Mouse (Mus musculus): Measurements from ENCODE around the gene Rad51b.

Gene Rad51b

GRCm38 (mm10) chr12:79558711-79559110 is 261.6 kb downstream of the Rad51b start:
- POLR2A ChIA-PET, result interaction anchor here in 1 of 4 experiments (0.7 kb wide), 1 partner anchor 218 kb away, joined by 3 read pairs; no protein-coding TSS in a partner anchor

GRCm38 (mm10) chr12:79559410-79560015 is 262.4 kb downstream of the Rad51b start:
- POLR2A ChIA-PET, result no interaction called here
- CTCF ChIA-PET, result no interaction called here

More at GRCm38 (mm10) chr12:79558711-79559110, 261.6 kb downstream of the Rad51b start:
- CTCF ChIA-PET, result no interaction called here

GRCm38 (mm10) chr12:79560084-79560699 is 263.1 kb downstream of the Rad51b start:
- CTCF ChIA-PET, result no interaction called here
- POLR2A ChIA-PET, result interaction anchor here in 2 of 4 experiments (1.0 to 1.2 kb wide), 2 partner anchors 9 to 11 kb away, joined by 3 to 4 read pairs; no protein-coding TSS in a partner anchor

- CTCF ChIA-PET, result interaction anchor here in 1 of 4 experiments (0.7 kb wide), 1 partner anchor 69 kb away, joined by 5 read pairs; no protein-coding TSS in a partner anchor
Measured at GRCm38 (mm10) chr12:79560893-79561292, 263.8 kb downstream of the Rad51b start.

GRCm38 (mm10) chr12:79574159-79575040 is 277.3 kb downstream of the Rad51b start:
- ChIA-PET POLR2A (interaction anchor here in 2 of 4 experiments (0.6 to 0.7 kb wide), 2 partner anchors 9 to 41 kb away, joined by 3 read pairs; no protein-coding TSS in a partner anchor), CTCF (no interaction called here)

More at GRCm38 (mm10) chr12:79560893-79561292, 263.8 kb downstream of the Rad51b start:
- POLR2A ChIA-PET, result interaction anchor here in 2 of 4 experiments (1.0 to 1.2 kb wide), 2 partner anchors 8 to 10 kb away, joined by 3 to 4 read pairs; no protein-coding TSS in a partner anchor

- ChIA-PET POLR2A (no interaction called here), CTCF (no interaction called here)
Measured at GRCm38 (mm10) chr12:79575041-79575541, 278.0 kb downstream of the Rad51b start.

GRCm38 (mm10) chr12:79577525-79577924 is 280.4 kb downstream of the Rad51b start:
- POLR2A ChIA-PET, result interaction anchor here in 1 of 4 experiments (0.7 kb wide), 1 partner anchor 1936 kb away, joined by 4 read pairs; no protein-coding TSS in a partner anchor
- CTCF ChIA-PET, result interaction anchor here in 1 of 4 experiments (1.0 kb wide), 1 partner anchor 23 kb away, joined by 3 read pairs; no protein-coding TSS in a partner anchor

GRCm38 (mm10) chr12:79579018-79579585 is 282.0 kb downstream of the Rad51b start:
- POLR2A ChIA-PET, result interaction anchor here in 2 of 4 experiments (0.6 to 1.1 kb wide), 2 partner anchors 8 to 36 kb away, joined by 3 read pairs; no protein-coding TSS in a partner anchor
- CTCF ChIA-PET, result no interaction called here

GRCm38 (mm10) chr12:79579837-79580236 is 282.8 kb downstream of the Rad51b start:
- ChIA-PET POLR2A (interaction anchor here in 2 of 4 experiments (0.6 to 1.1 kb wide), 2 partner anchors 8 to 35 kb away, joined by 3 read pairs; no protein-coding TSS in a partner anchor), CTCF (no interaction called here)

- POLR2A ChIA-PET, result no interaction called here
- CTCF ChIA-PET, result no interaction called here
Measured at GRCm38 (mm10) chr12:79584556-79585307, 287.6 kb downstream of the Rad51b start.

- POLR2A ChIA-PET, result no interaction called here
- CTCF ChIA-PET, result no interaction called here
Measured at GRCm38 (mm10) chr12:79585336-79585735, 288.3 kb downstream of the Rad51b start.

GRCm38 (mm10) chr12:79588831-79589230 is 291.7 kb downstream of the Rad51b start:
- POLR2A ChIA-PET, result interaction anchor here in 1 of 4 experiments (0.5 kb wide), 1 partner anchor 215 kb away, joined by 3 read pairs; no protein-coding TSS in a partner anchor

GRCm38 (mm10) chr12:79592206-79592605 is 295.1 kb downstream of the Rad51b start:
- ChIA-PET CTCF (no interaction called here), POLR2A (interaction anchor here in 1 of 4 experiments (0.7 kb wide), 1 partner anchor 548 kb away, joined by 3 read pairs; no protein-coding TSS in a partner anchor)

More at GRCm38 (mm10) chr12:79588831-79589230, 291.7 kb downstream of the Rad51b start:
- CTCF ChIA-PET, result interaction anchor here in 1 of 4 experiments (0.6 kb wide), 1 partner anchor 54 kb away, joined by 3 read pairs; no protein-coding TSS in a partner anchor

- POLR2A ChIA-PET, result interaction anchor here in 1 of 4 experiments (1.2 kb wide), 1 partner anchor 15 kb away, joined by 3 read pairs; no protein-coding TSS in a partner anchor
- CTCF ChIA-PET, result interaction anchor here in 1 of 4 experiments (0.7 kb wide), 1 partner anchor 238 kb away, joined by 3 read pairs; no protein-coding TSS in a partner anchor
Measured at GRCm38 (mm10) chr12:79596842-79597241, 299.8 kb downstream of the Rad51b start.

- CTCF ChIA-PET, result interaction anchor here in 1 of 4 experiments (0.7 kb wide), 1 partner anchor 238 kb away, joined by 3 read pairs; no protein-coding TSS in a partner anchor
- POLR2A ChIA-PET, result interaction anchor here in 2 of 4 experiments (0.5 to 1.2 kb wide), 3 partner anchors 14 to 185 kb away, joined by 3 to 4 read pairs (median 3); no protein-coding TSS in a partner anchor
Measured at GRCm38 (mm10) chr12:79597351-79597750, 300.3 kb downstream of the Rad51b start.

- CTCF ChIA-PET, result interaction anchor here in 1 of 4 experiments (0.7 kb wide), 1 partner anchor 239 kb away, joined by 3 read pairs; no protein-coding TSS in a partner anchor
- POLR2A ChIA-PET, result interaction anchor here in 2 of 4 experiments (0.5 to 0.8 kb wide), 2 partner anchors 103 to 185 kb away, joined by 3 to 4 read pairs; no protein-coding TSS in a partner anchor
Measured at GRCm38 (mm10) chr12:79597786-79598185, 300.7 kb downstream of the Rad51b start.

- ChIA-PET CTCF (no interaction called here), POLR2A (no interaction called here)
Measured at GRCm38 (mm10) chr12:79598496-79598895, 301.4 kb downstream of the Rad51b start.
